8 mouse cellular contexts compared by ENCODE assay signal in genomic region chr7:19068707-19069106, GRCm38 (mm10). TPM values are rescaled to one million over a fixed set of nuclear protein-coding genes. Genes with fewer than 3 reads are reported as not detected.
DNase-seq lines count a peak whose midpoint lies in the region; TF ChIP-seq lines count a peak whose summit lies in the region.
"Had no signal": no experiment of that assay in that cellular context is flagged by ENCODE, and none has a peak within 500 bp of the region (broad histone marks: within the 10 kb centered on the region; RNA-seq: fewer than 3 reads in every experiment).

No protein-coding gene starts in this region.

- no peak overlapping the region for H3K4me2 ChIP-seq in CH12.LX (ENCODE audit: insufficient read depth, low read depth, poor library complexity, severe bottlenecking)

- H3K4me1 ChIP-seq in CH12.LX (ENCODE audit: control insufficient read depth in 1 of 2, insufficient read depth in 2 of 2) = no peaks in the 10 kb centered on the region
- no peaks in the 10 kb centered on the region for H3K4me1 ChIP-seq in limb, embryonic 10.5 days

- no peak for TF ChIP-seq EP300 in CH12.LX (IDR thresholded peaks at IDR 0.05; ENCODE audit: low read length)

- H3K9ac ChIP-seq in CH12.LX (ENCODE audit: insufficient read depth, low read depth) = no peak overlapping the region

- peak; percentile 86 to 93 for TF ChIP-seq CTCF in CH12.LX (conservative IDR thresholded peaks at IDR 0.05 in 1 of 2, IDR thresholded peaks at IDR 0.05 in 1 of 2; ENCODE audit: low read depth in 2 of 2, low read length in 2 of 2)

- in situ Hi-C loops in CH12.LX (cut with MboI; ENCODE audit: low pct_ligation_motif_present, low pct_unique_long_range_greater_than_20kb, low sequenced_read_pairs) = no loop called here

- 6% methylated on average over 2 of the region's 2 CpGs for WGBS in limb, embryonic 10.5 days

- dilution Hi-C loops in CH12.LX (cut with MboI; ENCODE audit: extremely low pct_ligation_motif_present, extremely low pct_unique_long_range_greater_than_20kb, low sequenced_read_pairs) = no loop called here

- peaks cover 7% of the 10 kb centered on the region for H3K9me3 ChIP-seq in CH12.LX (replicated peaks; ENCODE audit: low read length)
- 0 out of 2 replicates have a peak, but pooled peaks cover 1% of the 10 kb centered on the region for H3K9me3 ChIP-seq in limb, embryonic 10.5 days (replicated peaks)

- H3K27me3 ChIP-seq in CH12.LX (replicated peaks) = peaks cover 12% of the 10 kb centered on the region
- H3K27me3 ChIP-seq in limb, embryonic 10.5 days (ENCODE audit: low read depth, poor library complexity, severe bottlenecking) = peaks cover 45% of the 10 kb centered on the region

- H3K79me2 ChIP-seq in CH12.LX (replicated peaks; ENCODE audit: control insufficient read depth, extremely low read depth, insufficient read depth, poor library complexity, severe bottlenecking) = no peaks in the 10 kb centered on the region

- no peak overlapping the region for H3K27ac ChIP-seq in CH12.LX (ENCODE audit: insufficient read depth, low read depth)
- no peak overlapping the region for H3K27ac ChIP-seq in limb, embryonic 10.5 days

- peak; percentile 74 for TF ChIP-seq RAD21 in CH12.LX (IDR thresholded peaks at IDR 0.05; ENCODE audit: low read depth, low read length)

- no peak overlapping the region for H3K4me3 ChIP-seq in CH12.LX (replicated peaks in 1 of 3; ENCODE audit: low read depth in 2 of 3, low read length in 2 of 3, poor library complexity in 1 of 3)
- H3K4me3 ChIP-seq in limb, embryonic 10.5 days = no peak overlapping the region

- DNase-seq in layer of hippocampus, adult 11-12 months (ENCODE audit: low spot score) = peak; percentile 83
- no peak for DNase-seq in layer of hippocampus, adult 9-11 months
- DNase-seq in CH12.LX (ENCODE audit: extremely low read depth) (peak; percentile 74), R1 (ENCODE audit: low read depth, low spot score) (peak; percentile 83)
- DNase-seq in embryo, embryonic 11.5 days (ENCODE audit: low read depth, low spot score) = peak; percentile 52
- DNase-seq in limb, embryonic 10.5 days (ENCODE audit: low spot score) = peak; percentile 83
- DNase-seq in right cerebral cortex, postnatal 4 days = peak; percentile 78

- TF ChIP-seq POLR2A in CH12.LX (IDR thresholded peaks at IDR 0.05; ENCODE audit: low read depth, low read length) = no peak

- H3K36me3 ChIP-seq in CH12.LX (replicated peaks in 1 of 2; ENCODE audit: control insufficient read depth in 1 of 2, insufficient read depth in 1 of 2, low read length in 1 of 2) = peaks cover 0 to 22% of the 10 kb centered on the region in 2 experiments
- H3K36me3 ChIP-seq in limb, embryonic 10.5 days = no peaks in the 10 kb centered on the region

TF ChIP-seq in CH12.LX, 34 proteins besides CTCF, POLR2A, EP300 and RAD21:
- TF ChIP-seq JUND (conservative IDR thresholded peaks at IDR 0.05; ENCODE audit: low read depth, low read length) (no peak), SIN3A (IDR thresholded peaks at IDR 0.05; ENCODE audit: low read length) (0 out of 2 replicates have a peak, but pooled peaks have one; percentile 36), SMC3 (IDR thresholded peaks at IDR 0.05; ENCODE audit: low read depth, low read length) (peak; percentile 92), ZNF384 (IDR thresholded peaks at IDR 0.05; ENCODE audit: low read depth, low read length) (peak; percentile 67), ZC3H11A (IDR thresholded peaks at IDR 0.05; ENCODE audit: low read depth, low read length) (peak; percentile 67)

RNA-seq across cellular contexts. Expression of gene Dmwd, which starts 7.3 kb away (rescaled TPM):
- total RNA-seq in CH12.LX (2012; rRNA removed) (not detected in 2 replicates), CH12.LX (2014; rRNA removed) (not detected in 2 replicates)
- polyA plus RNA-seq in CH12.LX (2012; ENCODE audit: insufficient read length, low read depth) = not detected in 2 replicates
- polyA plus RNA-seq in limb, embryonic 10.5 days (2016; fragmentation: Nextera tagmentation; extraction: Ambion mirVana) = 20.0 and 21.4 TPM in 2 replicates

RNA-seq across cellular contexts. Expression of gene Rsph6a, which starts 14.2 kb away (rescaled TPM):
- 0.17 and 0.25 TPM in 2 replicates for total RNA-seq in CH12.LX (2012; rRNA removed)
- total RNA-seq in CH12.LX (2014; rRNA removed) = not detected in 2 replicates
- polyA plus RNA-seq in CH12.LX (2012; ENCODE audit: insufficient read length, low read depth) = not detected in 2 replicates
- polyA plus RNA-seq in limb, embryonic 10.5 days (2016; fragmentation: Nextera tagmentation; extraction: Ambion mirVana) = not detected in 2 replicates
- polyA plus RNA-seq: heart, embryonic 14.5 days had no signal

RNA-seq across cellular contexts. Expression of gene Dmpk, which starts 14.9 kb away (rescaled TPM):
- 0.17 and 0.30 TPM in 2 replicates for total RNA-seq in CH12.LX (2012; rRNA removed)
- 0.36 TPM in 1 of 2 replicates, not detected in the other for total RNA-seq in CH12.LX (2014; rRNA removed)
- polyA plus RNA-seq in CH12.LX (2012; ENCODE audit: insufficient read length, low read depth) = 0.27 and 0.56 TPM in 2 replicates
- polyA plus RNA-seq in limb, embryonic 10.5 days (2016; fragmentation: Nextera tagmentation; extraction: Ambion mirVana) = 7.2 and 8.7 TPM in 2 replicates

RNA-seq across cellular contexts. Expression of gene Six5, which starts 25.7 kb away (rescaled TPM):
- 1.3 and 1.8 TPM in 2 replicates for total RNA-seq in CH12.LX (2012; rRNA removed)
- 0.16 TPM in 2 replicates for total RNA-seq in CH12.LX (2014; rRNA removed)
- polyA plus RNA-seq in CH12.LX (2012; ENCODE audit: insufficient read length, low read depth) = 0.25 and 0.33 TPM in 2 replicates
- 5.7 and 7.5 TPM in 2 replicates for polyA plus RNA-seq in limb, embryonic 10.5 days (2016; fragmentation: Nextera tagmentation; extraction: Ambion mirVana)

RNA-seq across cellular contexts. Expression of gene Sympk, which starts 44.5 kb away (rescaled TPM):
- total RNA-seq in CH12.LX (2012; rRNA removed) (129 and 141 TPM in 2 replicates), CH12.LX (2014; rRNA removed) (42.0 and 43.7 TPM in 2 replicates)
- polyA plus RNA-seq in CH12.LX (2012; ENCODE audit: insufficient read length, low read depth) = 97.4 and 111 TPM in 2 replicates
- 50.4 and 54.6 TPM in 2 replicates for polyA plus RNA-seq in limb, embryonic 10.5 days (2016; fragmentation: Nextera tagmentation; extraction: Ambion mirVana)

Comparison
In these comparisons a context has a peak if more than half of its experiments do, and no peak if none do; other contexts are left out.
1. RNA of gene Dmwd, which starts 7.3 kb away (polyA plus RNA-seq): 20.0 to 21.4 TPM in limb, embryonic 10.5 days; not detected in CH12.LX; every median in the first group is over 10 times any median in the second.